Mouse (Mus musculus) heart, postnatal 36 days (tissue): ENCODE results near the gene Gadd45gip1. TPM values are rescaled to one million over a fixed set of nuclear protein-coding genes. Genes with fewer than 3 reads are reported as not detected.
A peak's percentile ranks its signal among the peaks of the same experiment; 100 is the strongest.

Experiments used
- DNase-seq, 2 experiments: peaks; one replicate each; pipeline ENCODE4 v3.0.0; 2021 to 2022
- intact Hi-C: fragments of 180-260 bp; cut with DNase I; formaldehyde crosslinking; loops from one replicate; pipeline ENCODE4 v1.15.1; 2025
- total RNA-seq, 2 experiments: library from RNA; stranded (reverse); gene quantifications; 2 replicates each; pipeline ENCODE4 v1.2.3; 2021

Gene Gadd45gip1
- total RNA-seq, 2 experiments from 2014 or later = 28.5 to 29.5 TPM

DNA sequence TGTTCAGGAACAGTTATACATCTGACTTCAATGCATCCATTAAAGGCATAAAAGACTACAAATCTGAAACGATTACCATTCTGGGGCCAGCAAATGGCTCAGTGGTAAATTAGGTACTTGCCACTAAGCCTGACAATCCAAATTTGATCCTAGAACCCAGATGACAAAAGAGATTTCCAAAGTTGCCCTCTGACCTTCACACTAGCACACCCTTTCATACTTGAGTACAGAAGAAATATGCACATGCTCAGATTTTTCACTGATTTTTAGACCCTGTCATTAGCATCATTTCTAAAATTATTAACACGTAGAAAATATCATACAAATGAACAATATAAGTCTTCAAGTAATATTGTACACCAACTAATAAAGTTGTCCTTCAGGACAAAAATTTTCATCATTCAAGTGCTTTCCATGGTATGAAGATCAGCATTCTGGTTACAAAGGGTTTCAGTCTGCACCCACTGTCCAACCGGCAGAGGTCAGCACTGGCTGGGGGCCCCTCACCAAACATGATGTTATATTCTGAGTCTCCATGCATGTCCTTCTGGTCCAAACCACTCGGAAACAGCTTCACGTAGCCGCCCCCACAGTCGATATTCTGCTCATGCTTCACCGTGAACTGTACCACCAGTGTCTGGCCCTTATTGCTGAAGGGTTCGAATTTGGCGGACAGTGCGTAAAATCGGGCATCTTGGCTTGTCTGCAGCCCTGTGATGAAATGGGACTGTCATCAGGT is 14.2 kb downstream of the Gadd45gip1 start:
- DNase-seq = peak in 1 of 2 experiments; percentile 46
- intact Hi-C loops = loop anchor here (5.0 kb wide), 1 partner anchor 57 kb away; the partner anchor contains the start of gene Klf1

DNA sequence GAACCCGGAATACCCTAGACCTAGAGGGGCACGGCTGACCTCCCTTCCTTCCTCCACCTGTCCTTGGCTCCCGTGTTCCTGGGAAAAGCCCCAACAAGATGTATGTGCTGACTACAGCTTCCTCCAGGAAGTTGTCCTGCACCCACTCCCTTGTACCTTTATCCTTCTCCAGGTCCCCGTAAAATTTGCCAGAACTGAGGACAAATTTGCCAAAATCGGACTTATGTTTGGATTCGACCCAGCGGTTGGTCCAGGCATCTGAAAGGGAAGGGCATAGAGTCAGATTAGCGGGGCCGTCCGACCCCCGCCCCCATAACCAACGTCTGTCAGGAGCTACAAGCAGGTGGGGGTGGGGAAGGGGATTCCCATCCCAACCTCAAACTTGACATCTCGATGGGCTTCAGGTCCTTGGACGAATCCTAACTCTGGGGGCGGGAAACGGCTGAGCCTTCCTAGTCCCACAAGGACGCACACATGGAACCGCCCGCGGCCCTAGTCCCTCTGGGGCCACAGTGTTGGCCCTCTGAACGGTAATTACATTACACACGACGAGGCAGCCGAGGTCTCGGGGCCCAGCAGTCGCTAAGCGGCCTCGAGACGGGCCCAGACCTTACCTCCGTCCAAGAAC is 14.9 kb downstream of the Gadd45gip1 start:
- intact Hi-C loops = loop anchor here (5.0 kb wide), 1 partner anchor 56 kb away; the partner anchor contains the start of gene Klf1
- DNase-seq = peak in 1 of 2 experiments; percentile 38

DNA sequence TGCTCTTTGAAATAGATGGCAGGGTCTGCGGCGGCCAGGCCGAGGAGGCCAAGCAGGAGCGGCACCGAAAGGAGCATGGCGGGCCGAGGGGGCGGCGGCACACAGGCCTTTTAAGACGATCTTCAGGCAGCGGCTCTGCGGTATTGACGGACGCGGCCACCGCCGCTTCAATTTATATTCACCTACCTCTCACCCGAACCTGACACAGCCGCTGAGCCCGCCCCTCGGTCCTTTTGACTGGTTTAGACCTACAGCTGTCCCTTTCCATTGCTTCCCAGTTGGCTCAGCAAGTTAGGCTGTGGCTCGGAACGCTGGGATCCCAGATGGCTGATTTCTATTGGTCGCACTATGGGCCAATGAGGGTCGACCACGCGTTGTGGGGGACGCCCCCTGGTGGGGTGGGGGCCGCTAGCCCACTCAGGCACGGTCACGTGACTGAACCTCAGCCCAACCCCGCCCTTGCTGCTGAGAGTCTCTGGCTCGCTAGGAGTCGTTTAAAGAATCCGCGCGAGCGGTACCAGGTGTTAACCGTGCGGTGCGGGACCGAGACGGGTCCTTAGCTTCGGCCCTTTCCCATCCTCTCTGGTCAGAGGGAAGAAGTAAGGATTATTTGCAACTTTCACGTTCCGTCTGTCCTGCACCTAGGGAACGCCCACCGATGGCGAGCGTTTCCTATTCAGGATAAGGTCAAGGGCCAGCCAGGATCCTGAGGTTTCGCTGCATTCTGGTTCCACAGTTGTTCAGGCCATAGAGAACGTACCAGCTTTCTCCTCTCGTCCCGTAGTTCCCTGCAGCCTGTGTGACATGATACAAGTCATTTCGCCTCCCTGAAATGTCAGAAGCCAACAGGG is 15.6 kb downstream of the Gadd45gip1 start, which contains the start of gene Calr:
Gene Calr, minus strand, starts transcription at position 213 of the 851 bp plus-strand sequence.
- peak; percentile 98 for DNase-seq
- intact Hi-C loops = loop anchor here (5.0 kb wide), 1 partner anchor 55 kb away; the partner anchor contains the start of gene Klf1

GRCm38 (mm10) chr8:84847684-84848435 is 16.5 kb downstream of the Gadd45gip1 start:
- DNase-seq = no peak
- intact Hi-C loops = loop anchor here (5.0 kb wide), 1 partner anchor 54 kb away; the partner anchor contains the start of gene Klf1

DNA sequence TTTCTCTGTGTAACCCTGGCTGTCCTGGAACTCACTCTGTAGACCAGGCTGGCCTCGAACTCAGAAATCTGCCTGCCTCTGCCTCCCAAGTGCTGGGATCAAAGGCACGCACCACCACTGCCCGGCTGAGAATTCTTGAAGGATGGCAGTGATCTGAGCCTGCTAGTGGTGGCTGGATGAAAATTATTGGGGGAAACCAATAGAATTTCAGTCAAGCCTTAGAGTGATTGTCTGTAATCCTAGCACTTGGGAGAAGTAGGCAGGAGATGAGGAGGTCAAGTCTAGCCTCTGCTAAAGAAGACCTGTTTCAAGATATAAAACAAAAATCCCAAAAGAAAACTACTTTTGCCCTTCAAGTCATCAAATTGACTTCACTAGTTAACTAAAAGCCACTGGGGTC is 25.1 kb downstream of the Gadd45gip1 start:
- intact Hi-C loops = loop anchor here (5.0 kb wide), 1 partner anchor 1766 kb away; the partner anchor contains the start of gene Lonp2
- no peak for DNase-seq

- intact Hi-C loops = loop anchor here (5.0 kb wide), 1 partner anchor 1765 kb away; the partner anchor contains the start of gene Lonp2
- DNase-seq = peak; percentile 94
These were observed 25.6 kb downstream of the Gadd45gip1 start, which contains the start of gene Farsa for GRCm38 (mm10) chr8:84856864-84857441. Gene Farsa (plus strand): TSS chr8:84856989.

GRCm38 (mm10) chr8:84871376-84872308 is 40.3 kb downstream of the Gadd45gip1 start, which contains the start of gene Syce2:
Gene Syce2 (plus strand): TSS chr8:84872111.
- intact Hi-C loops = no loop called here
- peak; percentile 72 to 80 for DNase-seq

GRCm38 (mm10) chr8:84872309-84872965 is 41.1 kb downstream of the Gadd45gip1 start:
- intact Hi-C loops = no loop called here
- DNase-seq = peak; percentile 14

- intact Hi-C loops = no loop called here
These were observed 41.7 kb downstream of the Gadd45gip1 start for GRCm38 (mm10) chr8:84873016-84873415.

GRCm38 (mm10) chr8:84874339-84874738 is 43.0 kb downstream of the Gadd45gip1 start:
- DNase-seq = no peak
- intact Hi-C loops = no loop called here

More at GRCm38 (mm10) chr8:84873016-84873415, 41.7 kb downstream of the Gadd45gip1 start:
- DNase-seq = no peak

GRCm38 (mm10) chr8:84877297-84878035 is 46.1 kb downstream of the Gadd45gip1 start:
- intact Hi-C loops = no loop called here
- no peak for DNase-seq

- DNase-seq = no peak
- intact Hi-C loops = no loop called here
These were observed 47.6 kb downstream of the Gadd45gip1 start for GRCm38 (mm10) chr8:84878915-84879314.

- intact Hi-C loops = no loop called here
These were observed 53.4 kb downstream of the Gadd45gip1 start for GRCm38 (mm10) chr8:84884728-84885127.

More at GRCm38 (mm10) chr8:84884728-84885127, 53.4 kb downstream of the Gadd45gip1 start:
- no peak for DNase-seq
